Mouse (Mus musculus): ENCODE data around the gene Atxn10.
"Not testable (repeated sequence)": the region's sequence is repeated elsewhere in the genome, so short reads cannot be mapped to it uniquely, and the experiment has no call there.

Atxn10 gene

DNA sequence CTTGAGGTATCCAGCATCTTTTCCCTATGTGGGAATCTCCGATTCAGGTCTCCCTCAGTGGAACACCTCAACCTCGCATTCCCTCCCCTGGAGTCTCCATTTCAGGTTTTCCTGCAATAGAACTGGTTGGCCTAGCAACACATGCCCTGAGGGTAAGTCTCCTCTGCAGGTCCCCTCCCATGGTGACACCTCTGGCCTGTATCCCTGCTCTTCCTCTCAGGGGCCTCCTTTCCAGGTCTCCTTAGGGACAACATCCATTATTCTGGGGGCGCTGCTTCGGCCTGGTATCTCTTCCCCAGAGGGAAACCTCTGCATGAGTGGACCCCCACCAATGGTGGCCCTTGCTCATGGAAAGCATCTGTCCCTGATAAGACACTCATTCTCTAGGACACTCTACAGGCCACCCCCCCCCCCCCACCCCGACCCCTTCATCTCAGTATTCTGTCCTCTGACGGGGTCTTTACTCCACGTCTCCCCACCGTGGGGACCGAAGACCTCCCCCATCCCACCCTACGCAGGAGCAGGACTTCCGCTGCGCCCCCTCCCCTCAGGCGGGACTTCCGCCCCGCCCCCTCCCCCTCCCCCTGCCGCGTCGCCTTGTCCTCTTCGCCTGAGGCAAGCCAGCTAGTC lies at the start of gene Atxn10:
Gene Atxn10, plus strand, starts transcription at position 575 of the 630 bp plus-strand sequence.
- no peak for DNase-seq

GRCm38 (mm10) chr15:85294632-85295031 lies 41.4 kb upstream of the Atxn10 start:
- DNase-seq = no peak

DNA sequence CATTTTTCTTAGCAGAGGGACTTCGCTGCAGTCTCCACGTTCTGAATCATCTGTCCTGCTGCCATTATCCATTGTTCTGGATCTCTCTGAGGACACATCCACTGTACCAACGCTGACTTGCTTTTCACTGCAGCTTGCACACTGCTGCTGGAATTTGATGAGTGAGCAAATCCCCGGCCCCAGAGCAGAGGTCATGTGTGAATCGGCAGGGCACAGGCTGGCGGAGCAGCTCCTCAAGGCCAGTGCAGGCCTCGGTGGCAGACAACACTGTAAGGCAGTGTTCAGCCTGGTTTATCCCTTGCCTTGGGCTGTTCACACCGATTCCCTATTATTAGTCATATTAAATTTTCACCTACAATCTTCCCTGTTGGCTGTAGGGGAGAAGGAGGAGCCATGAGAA lies 40.5 kb upstream of the Atxn10 start:
- DNase-seq = peak; percentile 13

- DNase-seq = no peak
Measured at GRCm38 (mm10) chr15:85295977-85296376, 40.1 kb upstream of the Atxn10 start.

DNA sequence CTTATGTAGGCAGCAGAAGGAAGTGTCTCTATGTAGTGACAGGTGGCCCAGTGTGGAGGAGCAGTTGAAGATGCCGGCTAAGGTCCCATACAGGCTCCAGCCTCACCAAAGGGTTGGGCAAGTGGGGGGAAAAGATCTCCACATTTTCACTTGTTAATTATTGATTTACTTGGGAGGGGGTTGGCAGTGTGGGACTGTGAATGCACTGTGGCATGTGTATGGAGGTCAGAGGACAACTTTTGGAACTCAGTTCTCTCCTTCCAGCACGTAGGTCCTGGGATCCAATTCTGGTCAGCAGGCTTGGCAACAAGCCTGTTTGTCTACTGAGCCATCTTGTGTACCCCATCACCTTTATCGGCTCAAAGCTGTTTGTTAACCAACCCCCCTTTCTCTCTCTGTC lies 39.5 kb upstream of the Atxn10 start:
- no peak for DNase-seq

- DNase-seq = no peak
Measured at GRCm38 (mm10) chr15:85298167-85298781, 37.8 kb upstream of the Atxn10 start.

- no peak for DNase-seq
Measured at GRCm38 (mm10) chr15:85298946-85299345, 37.1 kb upstream of the Atxn10 start.

DNA sequence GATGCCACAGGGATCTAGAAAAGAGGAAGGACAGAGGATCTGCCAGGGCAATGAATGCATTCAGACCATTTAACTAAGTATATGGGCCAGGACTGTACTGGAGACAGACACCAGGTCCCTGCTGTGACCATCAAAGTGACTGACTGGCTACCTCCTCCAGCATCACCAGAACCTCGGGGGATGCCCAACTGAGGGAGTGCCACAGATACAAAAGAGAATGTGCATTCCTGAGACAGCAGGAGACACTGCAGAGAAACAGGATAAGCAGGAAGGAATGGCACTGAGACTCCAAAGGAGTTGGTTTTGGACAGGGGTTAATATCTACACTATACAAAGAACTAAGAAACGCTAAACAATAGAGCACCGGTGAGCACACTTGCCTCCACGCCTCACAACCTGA lies 32.8 kb upstream of the Atxn10 start:
- DNase-seq = no peak

DNA sequence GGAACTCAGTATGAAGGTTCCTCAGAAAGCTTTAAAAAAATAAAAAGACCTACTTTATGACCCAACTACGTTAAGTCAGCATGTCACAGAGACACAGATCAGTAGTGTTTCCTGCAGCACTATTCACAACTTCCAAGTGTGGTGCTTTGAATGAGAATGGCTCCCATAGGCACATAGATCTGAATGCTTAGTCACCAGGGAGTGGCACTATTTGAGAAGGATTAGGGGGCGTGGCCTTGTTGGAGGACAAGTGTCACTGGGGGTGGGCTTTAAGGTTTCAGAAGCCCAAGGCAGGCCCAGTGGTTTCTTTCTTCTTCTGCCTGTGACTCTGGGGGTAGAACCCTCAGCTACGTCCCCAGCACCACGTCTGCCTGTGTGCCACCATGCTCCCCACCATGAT lies 32.1 kb upstream of the Atxn10 start:
- no peak for DNase-seq

- no peak for DNase-seq
Measured at GRCm38 (mm10) chr15:85307061-85307660, 28.9 kb upstream of the Atxn10 start.

- no peak for DNase-seq
Measured at GRCm38 (mm10) chr15:85311058-85311657, 24.9 kb upstream of the Atxn10 start.

- DNase-seq = peak; percentile 64
Measured at GRCm38 (mm10) chr15:85315378-85316025, 20.5 kb upstream of the Atxn10 start.

GRCm38 (mm10) chr15:85316342-85317140 lies 19.5 kb upstream of the Atxn10 start:
- DNase-seq = no peak

- no peak for DNase-seq
Measured at GRCm38 (mm10) chr15:85319924-85320668, 15.9 kb upstream of the Atxn10 start.

GRCm38 (mm10) chr15:85323214-85323613 lies 12.8 kb upstream of the Atxn10 start:
- DNase-seq = no peak

DNA sequence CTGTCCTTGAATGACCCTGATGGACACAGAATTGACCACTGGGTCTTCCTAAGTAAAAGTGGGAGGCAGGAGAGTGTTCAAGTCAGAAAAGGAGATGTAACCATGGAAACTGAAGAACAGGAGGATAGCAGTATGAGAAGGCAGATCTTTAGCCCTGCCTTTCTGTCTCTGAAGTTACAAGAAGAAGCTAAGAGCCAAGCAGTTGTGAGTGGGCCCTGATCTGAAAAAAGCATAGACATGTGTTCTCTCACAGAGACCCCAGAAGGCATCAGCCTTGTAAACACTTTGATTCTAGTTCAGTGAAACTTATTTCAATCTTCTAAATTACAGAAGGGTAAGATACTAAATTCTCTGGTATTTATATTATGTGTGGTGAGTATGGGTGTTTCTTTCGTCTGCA lies 11.6 kb upstream of the Atxn10 start:
- DNase-seq = no peak

GRCm38 (mm10) chr15:85327808-85328207 lies 8.2 kb upstream of the Atxn10 start:
- DNase-seq = no peak

DNA sequence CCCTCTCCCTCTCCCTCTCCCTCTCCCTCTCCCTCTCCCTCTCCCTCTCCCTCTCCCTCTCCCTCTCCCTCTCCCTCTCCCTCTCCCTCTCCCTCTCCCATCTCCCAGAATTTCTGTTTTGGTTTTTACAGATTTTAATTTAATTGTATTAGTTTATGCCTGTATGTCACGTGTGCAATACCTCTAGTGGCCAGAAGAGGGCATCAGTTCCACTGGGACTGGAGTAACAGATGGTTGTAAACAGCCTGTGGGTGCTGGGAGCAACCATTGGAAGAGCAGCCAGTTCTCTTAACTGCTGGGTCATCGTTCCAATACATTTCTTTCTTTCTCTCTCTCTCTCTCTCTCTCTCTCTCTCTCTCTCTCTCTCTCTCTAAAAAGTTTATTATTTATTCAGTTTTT lies 7.6 kb upstream of the Atxn10 start:
- DNase-seq = not testable (repeated sequence)

DNA sequence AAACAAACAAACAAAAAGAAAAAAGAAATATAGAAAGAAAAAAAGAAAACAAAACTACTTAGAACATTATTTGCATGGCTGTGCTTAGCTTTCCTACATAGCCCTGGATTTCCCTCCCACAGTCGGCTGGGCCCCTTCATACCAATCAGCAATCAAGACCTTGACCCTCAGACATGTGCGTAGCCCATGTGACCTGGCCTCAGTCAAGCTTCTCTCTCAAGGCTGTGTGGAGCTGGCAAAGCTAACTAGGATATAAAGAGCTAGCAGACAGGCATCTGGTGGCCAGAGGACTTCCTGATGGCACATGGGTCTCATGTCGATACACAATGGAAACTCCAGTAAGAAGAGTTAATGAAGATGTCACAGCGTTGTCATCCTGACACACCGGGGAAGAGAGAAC lies 6.9 kb upstream of the Atxn10 start:
- no peak for DNase-seq

GRCm38 (mm10) chr15:85330024-85330423 lies 6.0 kb upstream of the Atxn10 start:
- no peak for DNase-seq

GRCm38 (mm10) chr15:85333511-85333910 lies 2.5 kb upstream of the Atxn10 start:
- not testable (repeated sequence) for DNase-seq

GRCm38 (mm10) chr15:85334234-85334633 lies 1.8 kb upstream of the Atxn10 start:
- DNase-seq = no peak

All from liver (tissue).